Mouse (Mus musculus) layer of hippocampus, postnatal 36 days (tissue): ENCODE data around the gene Fggy. TPM values are rescaled to one million over a fixed set of nuclear protein-coding genes. Genes with fewer than 3 reads are reported as not detected.
A peak's percentile ranks its signal among the peaks of the same experiment; 100 is the strongest.

ENCODE experiments used
- DNase-seq, 2 experiments: peaks; one replicate each; pipeline ENCODE4 v3.0.0; 2022
- total RNA-seq, 2 experiments: library from RNA; stranded (reverse); gene quantifications; 2 replicates each; pipeline ENCODE4 v1.2.3; 2021

Gene Fggy
- total RNA-seq, 2 experiments from 2014 or later = 12.0 to 14.3 TPM

DNA sequence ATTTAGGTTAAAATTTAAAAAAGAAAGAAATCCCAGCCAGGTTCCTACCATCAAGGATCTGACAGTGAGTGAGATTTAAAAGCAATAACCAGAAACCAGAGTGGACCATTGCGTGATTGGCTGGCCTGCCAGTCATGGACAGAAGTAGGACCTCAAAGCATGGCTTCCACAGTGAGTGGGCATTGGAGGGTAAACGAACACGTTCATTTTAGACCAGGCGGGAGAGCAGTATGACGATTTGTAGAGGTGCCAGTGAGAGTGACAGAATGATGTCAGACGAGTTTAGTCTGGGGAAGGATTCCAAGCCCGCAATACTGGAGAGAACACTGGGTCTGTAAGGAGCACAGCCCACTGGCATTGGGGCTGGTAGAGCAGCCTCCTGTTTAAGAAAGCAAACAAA is 305.0 kb downstream of the Fggy start:
- no peak for DNase-seq

DNA sequence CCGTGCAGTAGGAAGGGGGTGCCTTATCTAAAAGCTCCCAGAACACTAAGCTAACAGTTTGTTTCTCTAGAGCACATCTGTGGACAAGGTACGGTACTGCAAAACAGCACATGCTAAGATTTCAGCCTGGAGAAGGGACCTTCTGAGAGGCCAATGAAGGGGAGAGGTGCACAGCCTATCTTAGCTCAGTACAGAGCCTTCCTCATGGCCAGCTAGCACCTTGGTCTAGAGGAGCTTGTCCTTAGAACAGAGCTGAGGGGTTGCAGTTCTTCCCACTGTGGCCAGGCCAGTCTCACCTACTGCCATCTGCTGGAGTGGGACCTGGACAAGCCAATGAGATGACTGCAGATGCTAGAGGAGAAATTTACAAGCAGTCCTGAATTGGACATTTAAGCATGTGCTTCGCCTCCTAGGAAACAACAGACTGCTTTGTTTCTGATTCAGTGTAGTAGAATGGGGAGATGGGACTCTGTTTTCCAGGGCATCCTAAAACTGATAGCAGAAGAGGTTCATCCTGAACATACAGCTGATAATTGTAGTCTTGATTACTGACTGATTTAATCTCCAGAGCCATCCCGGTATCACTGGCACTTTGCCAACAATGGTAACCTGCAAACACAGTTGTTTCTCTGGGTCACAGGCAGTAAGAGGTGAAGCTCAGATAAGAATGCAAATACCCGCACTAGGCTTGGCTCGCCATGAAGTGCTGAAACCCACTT is 305.6 kb downstream of the Fggy start:
- no peak for DNase-seq

GRCm38 (mm10) chr4:95863500-95863803 is 306.1 kb downstream of the Fggy start:
- no peak for DNase-seq

DNA sequence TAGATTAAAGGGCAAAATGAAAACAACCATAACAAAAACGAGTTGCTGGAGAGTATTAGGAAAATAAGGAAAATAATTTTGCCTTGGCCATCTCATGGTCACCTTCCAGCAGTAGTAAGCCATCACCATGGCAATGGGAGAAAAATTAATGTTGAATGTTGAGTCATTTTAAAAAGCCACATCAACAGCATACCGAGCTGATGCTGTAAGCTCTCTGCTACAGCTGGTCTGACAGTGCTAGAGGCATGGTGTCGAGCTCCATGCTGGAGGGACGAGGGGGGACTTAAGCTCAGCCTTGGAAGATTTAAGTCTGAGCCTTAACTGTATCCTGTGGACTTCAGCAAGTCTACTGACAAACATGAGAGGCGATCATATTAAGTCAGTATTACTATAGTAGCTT is 307.9 kb downstream of the Fggy start:
- no peak for DNase-seq

GRCm38 (mm10) chr4:95865882-95866281 is 308.6 kb downstream of the Fggy start:
- no peak for DNase-seq

DNA sequence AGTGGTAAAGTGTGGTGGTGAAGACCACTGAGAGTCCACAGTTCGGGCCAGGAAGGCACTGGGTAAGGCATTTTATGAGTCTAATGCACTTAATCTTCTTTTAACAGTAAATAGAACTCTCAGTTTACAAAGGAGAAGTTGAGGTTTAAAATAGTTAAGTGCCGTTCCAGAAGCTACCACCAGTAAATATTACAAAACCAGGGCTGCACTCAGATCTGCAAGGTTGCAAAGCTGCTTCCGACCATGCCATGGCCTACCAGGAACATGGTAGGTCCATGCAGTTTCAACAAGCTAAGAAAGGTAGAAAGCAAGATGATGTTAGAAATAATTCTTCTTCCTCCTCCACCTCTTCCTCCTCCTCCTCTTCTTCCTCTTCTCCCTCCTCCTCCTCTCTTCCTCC is 309.8 kb downstream of the Fggy start:
- DNase-seq = no peak

DNA sequence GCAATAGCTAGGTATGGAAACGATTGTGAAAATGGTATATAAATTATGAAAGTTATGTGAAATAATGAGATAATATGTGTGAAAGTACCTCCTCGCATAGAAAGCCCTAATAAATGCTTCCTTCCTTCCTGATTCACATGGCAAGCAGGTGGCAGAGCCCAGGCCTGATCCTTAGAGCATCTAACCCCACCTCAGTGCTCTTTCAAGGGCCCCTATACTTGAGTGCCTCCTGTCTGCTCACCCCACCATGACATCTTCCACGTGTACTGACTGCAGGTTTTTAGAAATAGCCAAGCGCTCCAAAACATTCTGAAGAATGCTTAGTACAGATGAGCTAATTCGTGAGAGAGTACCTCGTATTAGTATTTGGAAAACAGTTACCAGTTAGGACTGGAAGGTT is 311.0 kb downstream of the Fggy start:
- no peak for DNase-seq

GRCm38 (mm10) chr4:95871216-95871881 is 314.0 kb downstream of the Fggy start:
- peak; percentile 37 to 60 for DNase-seq

DNA sequence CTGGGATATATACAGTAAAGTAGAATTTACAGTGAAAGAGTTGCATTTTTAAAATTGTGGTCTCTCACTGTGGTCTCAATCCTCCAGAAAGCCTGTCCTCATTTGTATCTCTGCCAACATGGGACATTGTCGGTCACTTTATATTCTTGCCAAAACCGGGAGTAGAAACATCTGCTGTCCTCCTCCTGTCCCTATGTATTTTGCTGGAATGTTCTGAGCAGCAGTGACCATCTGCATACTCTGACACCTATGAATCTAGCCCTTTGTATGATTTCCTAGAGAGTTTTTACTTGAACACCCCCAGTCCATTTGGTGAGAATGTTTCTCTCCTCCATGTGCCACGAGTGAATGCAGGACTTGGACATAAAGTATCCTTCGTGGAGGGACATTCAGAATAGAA is 318.6 kb downstream of the Fggy start:
- DNase-seq = no peak

DNA sequence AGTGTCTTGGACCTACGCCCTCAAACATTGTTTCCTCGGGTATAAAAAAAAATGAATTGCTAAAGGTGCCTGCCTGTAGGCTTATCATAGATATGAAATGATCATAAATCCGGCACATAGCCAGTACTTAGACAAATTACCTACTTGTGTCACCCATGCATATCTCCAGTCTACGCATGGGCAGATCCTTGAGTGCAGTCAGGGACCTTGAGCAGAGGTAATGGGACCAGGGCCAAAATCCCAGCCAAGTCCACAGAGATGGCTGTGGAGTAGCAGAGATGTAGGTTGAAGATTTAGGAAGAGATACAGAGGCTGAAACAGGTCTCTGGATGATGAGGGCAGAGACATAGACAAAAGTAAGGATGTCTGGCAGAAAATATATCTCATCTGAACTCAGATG is 320.1 kb downstream of the Fggy start:
- DNase-seq = no peak

GRCm38 (mm10) chr4:95881751-95882350 is 324.5 kb downstream of the Fggy start:
- DNase-seq = no peak

- no peak for DNase-seq
Observed at GRCm38 (mm10) chr4:95884184-95885145, 327.2 kb downstream of the Fggy start.

- DNase-seq = no peak
Observed at GRCm38 (mm10) chr4:95895199-95895754, 338.0 kb downstream of the Fggy start.

DNA sequence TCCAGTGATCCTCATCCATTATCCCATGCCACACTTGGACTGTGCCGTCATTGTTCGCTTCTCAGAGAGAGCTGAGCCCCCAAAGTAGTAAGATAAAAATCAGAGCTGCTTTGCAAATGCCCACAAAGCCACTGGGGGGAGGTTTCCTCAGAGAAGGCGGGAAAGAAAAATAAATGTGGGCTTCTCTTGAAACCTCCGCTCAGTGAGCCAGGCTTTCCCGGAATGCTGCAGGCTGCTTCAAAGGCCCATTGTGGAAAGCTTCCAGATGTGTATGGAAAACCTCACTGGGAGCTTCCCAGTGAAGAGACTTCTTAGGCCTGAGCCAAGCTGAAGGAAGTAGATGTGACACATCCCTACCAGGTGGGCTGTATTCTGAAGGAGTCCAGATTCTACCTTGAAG is 339.3 kb downstream of the Fggy start:
- DNase-seq = no peak

DNA sequence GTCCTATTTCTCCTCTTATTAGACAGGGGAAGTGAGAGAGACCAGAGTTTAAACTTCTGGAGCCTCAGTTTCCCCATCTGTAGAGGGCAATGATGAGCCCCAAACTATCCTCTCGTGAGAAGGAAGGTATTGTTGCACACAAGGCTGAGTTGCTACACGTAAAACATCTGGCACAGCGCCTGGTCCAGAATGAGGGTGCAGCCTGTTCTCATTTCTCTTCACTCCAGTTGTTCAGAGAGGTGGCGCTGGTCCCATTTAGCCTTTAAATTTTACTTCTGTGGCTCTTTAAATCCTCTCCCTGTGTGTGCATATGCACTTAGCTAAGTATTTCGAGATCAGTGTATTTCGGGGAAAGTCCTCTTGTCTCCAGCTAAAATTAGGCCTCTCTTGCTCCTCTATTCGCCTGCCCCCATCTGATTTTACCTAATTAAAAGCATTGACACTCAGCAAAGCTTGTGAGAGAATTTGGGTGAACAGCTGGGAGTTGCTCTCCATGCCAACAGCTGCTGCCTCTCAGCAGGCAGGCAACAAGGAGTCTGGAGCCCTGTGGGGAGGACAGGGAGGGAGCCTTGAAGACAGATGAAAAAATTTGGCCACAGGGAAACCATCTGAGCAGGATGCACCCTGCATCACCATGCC is 340.0 kb downstream of the Fggy start:
- no peak for DNase-seq

DNA sequence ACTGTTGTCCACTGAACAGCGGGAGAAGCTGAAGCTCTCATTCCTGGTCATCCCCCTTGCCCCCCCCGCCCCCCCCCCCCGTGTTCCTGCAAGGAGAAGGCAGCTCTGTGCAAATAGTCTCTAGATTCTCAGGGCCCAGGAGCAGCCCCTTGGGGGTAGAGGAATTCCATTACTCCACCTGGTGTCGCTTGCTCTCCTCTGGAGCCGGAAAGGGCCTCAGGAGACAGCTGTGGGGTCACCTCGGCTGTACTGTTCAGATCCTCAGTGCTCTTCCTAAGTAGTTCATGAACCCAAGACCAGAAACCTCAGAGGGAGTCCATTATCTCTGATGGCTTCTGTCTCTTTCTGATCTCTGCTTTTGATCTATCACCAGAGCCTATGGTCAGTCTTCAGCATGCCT is 341.4 kb downstream of the Fggy start:
- DNase-seq = no peak

DNA sequence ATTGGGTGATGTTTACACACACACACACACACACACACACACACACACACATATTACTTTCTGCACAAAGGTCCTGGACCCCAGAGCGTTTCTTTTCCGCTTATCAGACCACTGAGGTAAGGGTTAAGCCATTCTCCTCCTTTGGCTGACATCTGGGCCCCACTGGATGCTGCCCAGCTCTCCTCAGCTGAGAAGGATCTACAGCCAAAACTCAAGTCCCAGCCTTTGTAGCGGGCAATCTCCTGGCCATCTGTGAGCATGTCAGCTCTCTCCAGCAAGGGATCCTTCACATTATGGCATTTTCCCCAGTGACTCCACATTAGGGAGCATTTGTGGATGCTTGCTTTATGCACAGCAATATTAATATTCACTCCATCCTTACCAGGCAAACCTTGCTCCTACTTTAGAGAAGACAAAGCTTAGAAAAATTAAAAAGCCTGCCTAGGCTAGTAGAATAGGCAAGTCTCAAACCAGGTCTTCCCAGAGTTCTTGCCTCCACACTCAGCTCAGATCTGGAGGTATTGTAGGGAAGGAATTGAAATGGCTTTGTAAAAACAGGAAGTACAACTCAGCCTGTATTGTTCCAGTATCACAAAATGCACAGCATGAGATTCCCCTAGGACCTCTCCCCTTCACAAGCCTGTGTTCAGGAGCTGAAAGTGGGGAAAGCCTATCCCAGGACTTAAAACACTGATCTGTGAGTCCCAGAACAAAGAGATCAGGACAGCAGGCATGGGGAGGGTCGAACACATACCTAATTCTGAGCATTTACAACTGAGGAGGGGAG is 342.8 kb downstream of the Fggy start:
- DNase-seq = no peak

DNA sequence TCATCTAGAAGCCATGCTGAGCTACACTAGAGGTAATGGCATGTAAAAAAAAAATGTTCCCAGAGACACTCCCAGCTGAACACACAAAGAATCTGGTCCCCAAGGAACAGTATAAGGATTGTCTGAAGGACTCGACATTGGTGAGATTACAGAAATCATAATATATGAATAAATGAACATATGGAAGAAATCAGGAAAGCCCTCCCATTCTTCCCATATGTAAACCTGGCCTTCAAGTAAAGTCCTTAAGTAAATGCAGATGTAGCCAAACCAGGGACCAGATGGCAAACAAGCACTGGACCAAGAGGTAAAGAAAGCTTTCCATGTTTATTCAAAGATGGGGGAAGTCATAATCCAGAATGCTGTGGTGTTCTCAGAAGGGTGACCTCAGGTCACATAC is 343.5 kb downstream of the Fggy start:
- no peak for DNase-seq

DNA sequence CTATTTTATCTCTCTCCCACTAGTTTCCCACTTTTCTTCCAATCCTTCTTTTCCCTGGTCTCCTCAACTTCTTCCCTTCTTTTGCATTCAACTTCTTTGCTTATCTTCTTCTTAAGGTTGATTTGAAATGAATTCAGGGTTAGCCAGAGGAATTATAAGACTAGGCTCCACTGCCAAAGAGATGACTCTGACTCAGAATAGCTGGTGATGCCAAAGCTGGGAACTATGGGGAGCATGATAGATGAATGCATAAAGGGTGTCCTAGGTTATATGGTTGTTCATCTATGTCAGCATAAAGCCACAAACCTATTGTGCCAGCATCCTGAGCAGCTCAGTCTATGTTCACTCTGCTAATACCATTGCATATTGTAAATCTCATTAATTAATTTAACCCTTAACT is 348.8 kb downstream of the Fggy start:
- no peak for DNase-seq

DNA sequence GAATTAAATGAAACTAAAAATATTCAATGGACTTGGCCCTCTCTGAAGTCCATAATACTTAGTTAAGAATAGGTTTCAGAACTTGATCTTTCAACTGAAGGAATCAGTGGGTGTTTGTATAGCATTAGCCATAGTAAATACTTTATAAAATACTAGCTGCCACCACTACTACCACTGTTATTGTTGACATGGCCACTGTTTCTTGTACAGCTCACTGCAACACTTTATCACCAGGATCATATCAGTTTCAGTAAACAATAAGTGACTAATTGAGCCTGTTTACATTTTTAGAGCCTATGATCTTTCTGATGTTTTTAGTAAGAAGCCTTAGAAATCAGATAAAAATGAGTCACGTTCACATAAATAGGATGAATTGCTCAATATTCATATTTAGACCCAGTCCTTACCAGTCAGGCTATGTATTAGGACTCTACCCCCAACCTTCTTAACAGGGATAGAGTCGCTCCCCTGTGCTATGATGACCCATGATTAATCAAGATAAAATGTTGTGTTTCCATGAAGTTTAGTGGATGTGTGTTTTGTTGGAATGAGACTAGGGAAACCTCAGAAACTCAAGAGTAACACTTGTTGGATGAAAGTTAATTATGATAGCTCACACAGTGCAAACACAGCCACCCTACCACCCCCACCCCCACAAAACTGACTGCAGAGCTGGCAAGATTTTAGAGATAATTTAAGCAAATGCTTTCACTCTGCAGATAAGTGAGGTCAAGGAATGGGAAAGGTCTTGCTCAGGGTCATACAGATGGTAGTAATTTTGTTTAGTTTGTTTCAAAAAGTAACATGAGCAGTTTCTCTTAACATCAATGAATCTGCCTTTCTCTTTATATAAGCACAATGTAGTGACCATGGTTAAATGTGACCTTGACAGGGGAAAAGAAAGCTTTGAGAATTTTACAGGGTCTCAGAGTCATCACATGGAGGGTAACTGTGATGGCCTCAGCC is 352.7 kb downstream of the Fggy start:
- DNase-seq = no peak
